Mouse (Mus musculus) ES-Bruce4 (cell line): Measurements from ENCODE around the gene Tars. TPM values are rescaled to one million over a fixed set of nuclear protein-coding genes. Genes with fewer than 3 reads are reported as not detected.

Experiments used
- H3K27ac ChIP-seq: 2 replicates; pipeline ENCODE4 v1.5.1; 2012; ENCODE audit warnings: low read length, inconsistent platforms; ENCODE audit not compliant: insufficient read depth
- H3K27me3 ChIP-seq: 2 replicates; pipeline ENCODE4 v1.6.1; 2012; ENCODE audit warnings: mild to moderate bottlenecking, low read length, inconsistent platforms; ENCODE audit not compliant: control insufficient read depth, poor library complexity, insufficient read depth, severe bottlenecking
- H3K36me3 ChIP-seq: 2 replicates; pipeline ENCODE4 v1.6.1; 2012; ENCODE audit warnings: inconsistent platforms, mild to moderate bottlenecking, low read length, moderate library complexity; ENCODE audit not compliant: control insufficient read depth, poor library complexity, insufficient read depth, severe bottlenecking
- H3K4me1 ChIP-seq: one replicate; pipeline ENCODE4 v1.8.1; 2011; ENCODE audit warnings: low read length; ENCODE audit not compliant: control insufficient read depth, insufficient read depth
- H3K4me3 ChIP-seq: 2 replicates; pipeline ENCODE4 v1.5.1; 2011; ENCODE audit warnings: low read depth, mild to moderate bottlenecking, low read length
- H3K9ac ChIP-seq: 2 replicates; pipeline ENCODE4 v1.6.1; 2012; ENCODE audit warnings: low read depth, mild to moderate bottlenecking, inconsistent platforms; ENCODE audit not compliant: poor library complexity, severe bottlenecking
- H3K9me3 ChIP-seq: replicated peaks from 2 replicates; pipeline ENCODE4 v1.6.1; 2012; ENCODE audit warnings: mild to moderate bottlenecking, low read length, inconsistent platforms; ENCODE audit not compliant: control insufficient read depth, poor library complexity, insufficient read depth, severe bottlenecking
- CTCF ChIP-seq: IDR thresholded peaks from one replicate; pipeline ENCODE4 v1.8.1; 2011; ENCODE audit warnings: low read depth, low read length
- EP300 ChIP-seq: IDR thresholded peaks from 2 replicates; pipeline ENCODE4 v1.6.1; 2011; ENCODE audit warnings: low read depth, low read length; ENCODE audit not compliant: insufficient read depth
- POLR2A ChIP-seq: IDR thresholded peaks from one replicate; pipeline ENCODE4 v1.8.1; 2011; ENCODE audit warnings: low read length; ENCODE audit not compliant: insufficient read depth
- polyA plus RNA-seq: library from polyadenylated mRNA; stranded (reverse); fragments of >200 nt; gene quantifications from 2 replicates; pipeline ENCODE4 v1.2.4, GENCODE M21; 2011; ENCODE audit warnings: low read depth; ENCODE audit not compliant: missing spikeins, insufficient read depth, insufficient read length

The Tars gene
- polyA plus RNA-seq, 1 experiment: 188 TPM

DNA sequence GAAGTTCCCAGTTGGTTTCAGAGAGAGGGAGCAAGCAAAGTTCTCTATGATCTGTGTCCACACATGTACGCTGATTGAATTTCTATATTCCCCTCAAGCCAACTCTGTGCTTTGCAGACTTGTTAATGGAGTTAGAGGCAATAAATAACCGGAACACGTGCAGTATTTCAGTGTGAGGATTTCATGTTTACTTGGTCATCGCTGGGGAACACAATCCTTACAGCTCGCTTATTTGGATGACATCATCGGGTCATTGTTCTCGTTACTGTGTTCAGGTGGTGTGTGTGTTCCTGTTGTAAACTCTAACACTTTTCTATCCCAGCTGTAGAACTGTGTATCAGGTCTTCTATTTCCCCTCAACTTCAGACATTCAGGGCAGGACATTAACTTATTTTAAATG, 12.4 kb upstream of the Tars start:
- no peaks in the 10 kb centered on the region for H3K9me3 ChIP-seq
- no peaks in the 10 kb centered on the region; the same call in 1 of the 2 replicates for H3K27me3 ChIP-seq
- no peak overlapping the region for H3K4me3 ChIP-seq
- H3K9ac ChIP-seq: no peak overlapping the region
- TF ChIP-seq EP300 (no peak), CTCF (no peak), POLR2A (no peak)
- no peaks in the 10 kb centered on the region for H3K36me3 ChIP-seq
- H3K27ac ChIP-seq: no peak overlapping the region
- H3K4me1 ChIP-seq: no peaks in the 10 kb centered on the region

DNA sequence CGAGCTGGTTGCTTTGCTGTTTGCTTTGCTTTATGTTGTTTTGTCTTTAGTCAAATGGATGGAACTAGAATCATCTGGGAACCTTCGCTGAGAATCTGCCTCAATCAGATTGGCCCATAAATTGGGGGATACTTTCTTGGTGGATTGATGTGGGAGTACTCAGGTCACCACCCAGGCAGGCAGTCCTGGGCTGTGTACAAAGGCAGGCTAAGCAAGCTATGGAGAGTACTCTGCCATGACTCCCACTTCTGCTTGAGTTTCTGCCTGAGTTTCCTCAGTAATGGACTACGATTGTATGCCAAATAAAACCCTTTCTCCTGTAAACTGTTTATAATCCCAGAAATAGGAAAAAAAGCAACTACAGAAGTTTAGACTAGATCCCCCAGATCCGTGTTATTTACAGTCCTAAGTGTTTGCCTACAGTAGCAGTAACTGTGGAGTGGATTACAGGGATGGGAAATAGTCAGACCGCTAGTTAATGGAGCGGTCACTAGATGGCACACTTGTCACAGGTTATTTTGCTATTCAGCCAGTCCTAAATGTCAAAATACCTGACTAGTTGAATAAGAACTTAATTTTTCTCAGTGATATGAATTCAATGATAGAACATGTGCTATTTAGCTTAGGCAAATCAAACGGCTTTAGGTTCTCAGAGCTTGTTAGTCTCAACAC, 8.8 kb upstream of the Tars start:
- no peak overlapping the region for H3K4me3 ChIP-seq
- H3K36me3 ChIP-seq: no peaks in the 10 kb centered on the region
- TF ChIP-seq POLR2A: no peak
- TF ChIP-seq CTCF: no peak
- TF ChIP-seq EP300: no peak
- no peak overlapping the region for H3K9ac ChIP-seq
- H3K27me3 ChIP-seq: no peaks in the 10 kb centered on the region; the same call in 1 of the 2 replicates
- no peaks in the 10 kb centered on the region for H3K9me3 ChIP-seq
- H3K27ac ChIP-seq: no peak overlapping the region
- H3K4me1 ChIP-seq: no peaks in the 10 kb centered on the region

DNA sequence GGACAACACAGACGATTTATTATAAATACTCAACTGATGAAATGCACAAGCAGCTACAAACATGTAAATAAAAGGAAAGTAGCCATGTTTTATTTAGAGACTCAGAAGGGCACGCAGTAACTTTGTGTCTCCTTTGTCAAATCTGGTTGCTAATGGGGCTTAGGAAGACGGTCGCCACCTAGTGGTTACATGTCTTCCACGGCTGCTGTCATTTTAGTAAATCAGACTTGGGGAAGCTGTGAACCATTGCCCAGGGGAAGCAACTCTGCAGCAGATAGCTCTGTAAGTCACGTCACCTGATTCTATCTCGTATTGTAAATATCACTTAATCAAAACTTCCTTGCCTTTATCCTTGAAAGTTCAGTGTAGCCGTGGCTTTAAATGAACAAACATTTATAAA, 7.9 kb upstream of the Tars start:
- no peaks in the 10 kb centered on the region for H3K36me3 ChIP-seq
- peak; percentile 45 for TF ChIP-seq CTCF
- TF ChIP-seq EP300: no peak
- no peak for TF ChIP-seq POLR2A
- no peak overlapping the region for H3K9ac ChIP-seq
- no peaks in the 10 kb centered on the region for H3K9me3 ChIP-seq
- H3K4me3 ChIP-seq: no peak overlapping the region
- H3K27me3 ChIP-seq: no peaks in the 10 kb centered on the region; the same call in 1 of the 2 replicates
- H3K27ac ChIP-seq: no peak overlapping the region
- no peaks in the 10 kb centered on the region for H3K4me1 ChIP-seq

DNA sequence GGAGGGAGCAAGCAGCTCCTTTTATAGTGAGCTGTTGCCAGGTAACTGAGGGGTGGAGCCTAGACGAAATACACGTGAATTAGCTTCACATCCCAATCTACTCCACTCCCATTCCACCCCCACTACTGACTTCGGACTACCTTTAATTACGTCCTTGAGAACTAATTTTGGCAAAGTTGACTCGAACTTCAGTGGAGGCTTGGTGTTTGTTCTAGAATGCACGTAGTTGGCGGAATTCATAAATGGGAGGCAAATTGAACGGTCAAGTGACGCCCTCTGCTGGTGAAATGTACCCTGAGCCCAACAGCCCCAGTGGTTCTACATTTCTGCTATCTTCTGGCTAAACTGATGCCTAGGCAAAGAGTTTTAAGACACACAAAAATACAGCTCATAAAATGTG, 7.3 kb upstream of the Tars start:
- Histone ChIP-seq H3K9ac (no peak overlapping the region), H3K9me3 (no peaks in the 10 kb centered on the region), H3K27ac (no peak overlapping the region), H3K4me3 (peak overlapping the region; percentile 71), H3K4me1 (no peaks in the 10 kb centered on the region), H3K27me3 (no peaks in the 10 kb centered on the region; the same call in 1 of the 2 replicates), H3K36me3 (no peaks in the 10 kb centered on the region)
- no peak for TF ChIP-seq EP300
- no peak for TF ChIP-seq POLR2A
- TF ChIP-seq CTCF: peak; percentile 67

DNA sequence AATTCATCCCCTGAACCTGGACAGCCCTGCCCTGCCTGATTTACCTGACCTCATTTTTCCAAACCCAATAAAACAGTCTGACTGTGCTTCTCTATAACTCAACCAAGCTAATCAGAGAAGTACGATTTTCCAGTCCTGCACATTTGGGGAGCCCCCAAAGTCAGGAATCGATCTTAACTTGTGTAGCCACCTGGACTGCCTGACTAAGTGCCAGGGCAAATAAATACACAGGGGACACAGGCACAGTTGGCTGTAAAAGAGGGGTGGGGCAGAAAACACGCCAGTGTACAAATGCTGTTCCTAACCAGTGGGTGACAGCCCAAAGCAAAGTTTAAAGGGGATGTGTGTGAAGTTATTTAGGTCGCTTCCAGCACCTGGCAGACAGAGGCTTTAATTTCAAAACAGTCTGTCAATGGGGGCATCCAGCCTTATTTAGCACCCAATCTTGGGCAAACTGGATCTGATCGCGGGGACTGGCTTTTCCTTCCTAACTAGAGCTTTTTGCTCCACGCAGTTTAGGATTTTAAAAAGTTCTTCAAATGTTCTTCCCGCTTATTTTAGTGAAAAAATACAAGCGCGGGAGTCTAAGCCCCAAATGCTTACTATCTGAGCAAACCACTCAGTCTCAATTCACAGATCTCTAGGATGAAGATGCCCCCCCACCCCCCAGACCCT, 652 bp downstream of the Tars start:
- TF ChIP-seq POLR2A (no peak), CTCF (no peak), EP300 (no peak)
- Histone ChIP-seq H3K4me3 (peak overlapping the region; percentile 72), H3K27ac (no peak overlapping the region), H3K4me1 (peaks cover 2% of the 10 kb centered on the region), H3K36me3 (peaks cover 28% of the 10 kb centered on the region), H3K9ac (peak overlapping the region; percentile 89), H3K27me3 (no peaks in the 10 kb centered on the region), H3K9me3 (no peaks in the 10 kb centered on the region)

DNA sequence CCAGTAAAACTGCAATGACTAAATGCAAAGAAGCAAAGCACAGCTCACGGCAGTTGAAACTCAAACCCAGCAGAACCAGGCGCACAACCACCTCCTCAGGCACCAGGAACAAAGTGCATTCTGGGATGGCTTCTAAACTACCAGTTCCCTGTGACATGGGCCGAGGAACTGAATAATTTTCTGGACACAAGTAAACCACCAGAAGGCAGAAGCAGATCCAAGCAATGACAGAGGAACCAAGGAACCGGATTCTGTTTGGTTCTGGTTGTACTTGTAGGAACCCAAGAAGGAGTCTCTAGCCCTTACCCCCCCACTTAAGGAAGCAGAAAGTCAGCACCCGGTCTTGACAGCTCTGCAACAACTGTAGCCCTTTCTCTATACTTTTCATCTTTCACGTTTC, 3.0 kb downstream of the Tars start:
- H3K9ac ChIP-seq: no peak overlapping the region
- H3K4me3 ChIP-seq: no peak overlapping the region
- H3K9me3 ChIP-seq: no peaks in the 10 kb centered on the region
- peaks cover 52% of the 10 kb centered on the region for H3K36me3 ChIP-seq
- H3K27ac ChIP-seq: no peak overlapping the region
- H3K4me1 ChIP-seq: peaks cover 2% of the 10 kb centered on the region
- H3K27me3 ChIP-seq: no peaks in the 10 kb centered on the region
- no peak for TF ChIP-seq CTCF
- TF ChIP-seq EP300: no peak
- no peak for TF ChIP-seq POLR2A
